Mouse (Mus musculus): ENCODE data around the gene 1700018B08Rik. TPM values are rescaled to one million over a fixed set of nuclear protein-coding genes. Genes with fewer than 3 reads are reported as not detected.

The 1700018B08Rik gene
- polyA plus RNA-seq, 1 experiment, result not detected

- no peak for TF ChIP-seq GATA1 (IDR thresholded peaks at IDR 0.05; ENCODE audit: low read length)
Observed at GRCm38 (mm10) chr8:121573275-121573674, 29.2 kb upstream of the 1700018B08Rik start.

- no peak for TF ChIP-seq GATA1 (IDR thresholded peaks at IDR 0.05; ENCODE audit: low read length)
Observed at GRCm38 (mm10) chr8:121572121-121572520, 28.0 kb upstream of the 1700018B08Rik start.

- TF ChIP-seq GATA1 (IDR thresholded peaks at IDR 0.05; ENCODE audit: low read length), result no peak
Observed at GRCm38 (mm10) chr8:121570801-121571200, 26.7 kb upstream of the 1700018B08Rik start.

GRCm38 (mm10) chr8:121570335-121570734, 26.2 kb upstream of the 1700018B08Rik start:
- no peak for TF ChIP-seq GATA1 (IDR thresholded peaks at IDR 0.05; ENCODE audit: low read length)

GRCm38 (mm10) chr8:121568321-121568720, 24.2 kb upstream of the 1700018B08Rik start:
- no peak for TF ChIP-seq GATA1 (IDR thresholded peaks at IDR 0.05; ENCODE audit: low read length)

GRCm38 (mm10) chr8:121563701-121564100, 19.6 kb upstream of the 1700018B08Rik start:
- no peak for TF ChIP-seq GATA1 (IDR thresholded peaks at IDR 0.05; ENCODE audit: low read length)

- TF ChIP-seq GATA1 (IDR thresholded peaks at IDR 0.05; ENCODE audit: low read length), result no peak
Observed at GRCm38 (mm10) chr8:121562941-121563351, 18.8 kb upstream of the 1700018B08Rik start.

GRCm38 (mm10) chr8:121561636-121562345, 17.7 kb upstream of the 1700018B08Rik start:
- TF ChIP-seq GATA1 (IDR thresholded peaks at IDR 0.05; ENCODE audit: low read length), result no peak

- TF ChIP-seq GATA1 (IDR thresholded peaks at IDR 0.05; ENCODE audit: low read length), result no peak
Observed at GRCm38 (mm10) chr8:121560432-121561100, 16.4 kb upstream of the 1700018B08Rik start.

GRCm38 (mm10) chr8:121559801-121560200, 15.7 kb upstream of the 1700018B08Rik start:
- TF ChIP-seq GATA1 (IDR thresholded peaks at IDR 0.05; ENCODE audit: low read length), result no peak

- no peak for TF ChIP-seq GATA1 (IDR thresholded peaks at IDR 0.05; ENCODE audit: low read length)
Observed at GRCm38 (mm10) chr8:121558538-121558937, 14.4 kb upstream of the 1700018B08Rik start.

GRCm38 (mm10) chr8:121557746-121558145, 13.6 kb upstream of the 1700018B08Rik start:
- no peak for TF ChIP-seq GATA1 (IDR thresholded peaks at IDR 0.05; ENCODE audit: low read length)

- no peak for TF ChIP-seq GATA1 (IDR thresholded peaks at IDR 0.05; ENCODE audit: low read length)
Observed at GRCm38 (mm10) chr8:121553831-121554475, 9.8 kb upstream of the 1700018B08Rik start.

- TF ChIP-seq GATA1 (IDR thresholded peaks at IDR 0.05; ENCODE audit: low read length), result no peak
Observed at GRCm38 (mm10) chr8:121552506-121552905, 8.4 kb upstream of the 1700018B08Rik start.

GRCm38 (mm10) chr8:121551065-121551985, 7.2 kb upstream of the 1700018B08Rik start:
- no peak for TF ChIP-seq GATA1 (IDR thresholded peaks at IDR 0.05; ENCODE audit: low read length)
